Mouse (Mus musculus) forebrain, embryonic 12.5 days (tissue): ENCODE measurements at regions not wholly inside any gene's neighbourhood (a gene's known extent, or its start where the extent isn't known, plus 50 kb on each side); places are given as distances from the start of the nearest gene placed in this dataset.

Experiments used
- ATAC-seq: fragments of 200-750 bp; cut with Nextera tagmentation; 2 replicates; pipeline ENCODE4 v1.8.0; 2017; ENCODE audit warnings: moderate TSS enrichment; ENCODE audit not compliant: low FRiP score
- H3K27ac ChIP-seq: fragments of 300-500 bp; sonication (generic); 2 replicates; pipeline ENCODE4 v1.5.1; 2016; ENCODE audit warnings: mild to moderate bottlenecking
- H3K27me3 ChIP-seq: fragments of 300-500 bp; sonication (generic); 2 replicates; pipeline ENCODE4 v1.6.1; 2016; ENCODE audit warnings: mild to moderate bottlenecking
- H3K36me3 ChIP-seq: fragments of 300-500 bp; sonication (generic); replicated peaks from 2 replicates; pipeline ENCODE4 v1.6.1; 2016; ENCODE audit warnings: mild to moderate bottlenecking
- H3K4me1 ChIP-seq: fragments of 300-500 bp; sonication (generic); 2 replicates; pipeline ENCODE4 v1.6.1; 2016
- H3K4me2 ChIP-seq: fragments of 300-500 bp; sonication (generic); 2 replicates; pipeline ENCODE4 v1.6.1; 2016; ENCODE audit warnings: mild to moderate bottlenecking, moderate library complexity
- H3K4me3 ChIP-seq: fragments of 300-500 bp; sonication (generic); replicated peaks from 2 replicates; pipeline ENCODE4 v1.5.1; 2016; ENCODE audit warnings: mild to moderate bottlenecking
- H3K9ac ChIP-seq: fragments of 300-500 bp; sonication (generic); 2 replicates; pipeline ENCODE4 v1.6.1; 2016; ENCODE audit warnings: mild to moderate bottlenecking
- H3K9me3 ChIP-seq: fragments of 300-500 bp; sonication (generic); 2 replicates; pipeline ENCODE4 v1.6.1; 2016
- WGBS: fragments of 180-500 bp; shearing (Covaris S2); methylation state at CpG from one replicate; pipeline ENCODE4 v1.1.7; 2016; 5-methylcytosine and 5-hydroxymethylcytosine counted together

DNA sequence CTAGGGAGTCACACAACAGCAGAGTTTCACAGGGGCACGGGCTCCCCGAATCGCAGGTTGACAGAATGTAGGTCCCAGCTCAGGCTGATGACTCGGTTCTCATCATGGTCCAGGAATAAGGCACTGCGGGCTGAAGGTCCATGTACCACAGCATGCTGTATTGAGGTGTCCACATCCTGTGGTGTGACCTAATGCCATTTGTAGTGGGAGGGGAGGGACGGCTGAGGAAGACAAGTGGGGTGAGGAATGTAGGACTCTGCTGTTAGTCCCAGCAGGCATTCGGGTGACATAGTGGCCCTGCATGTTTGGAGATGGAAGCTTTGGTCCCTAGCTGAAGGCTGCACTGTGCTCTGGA lies 84.5 kb upstream of the Zc3h12a start:
- Histone ChIP-seq H3K27ac (no peak overlapping the region), H3K4me1 (no peaks in the 10 kb centered on the region), H3K36me3 (no peaks in the 10 kb centered on the region), H3K27me3 (peaks cover 14% of the 10 kb centered on the region; the same call in 1 of the 2 replicates), H3K9ac (no peak overlapping the region), H3K4me2 (no peak overlapping the region), H3K9me3 (peaks cover 11% of the 10 kb centered on the region), H3K4me3 (no peak overlapping the region)
- ATAC-seq, result no peak
- WGBS, result 59% methylated on average over 7 of the region's 7 CpGs

- WGBS, result 69% methylated on average over 4 of the region's 4 CpGs
- Histone ChIP-seq H3K4me3 (no peak overlapping the region), H3K9ac (no peak overlapping the region), H3K36me3 (no peaks in the 10 kb centered on the region), H3K27ac (no peak overlapping the region), H3K9me3 (peaks cover 11% of the 10 kb centered on the region), H3K4me1 (no peaks in the 10 kb centered on the region), H3K27me3 (peaks cover 14% of the 10 kb centered on the region; the same call in 1 of the 2 replicates), H3K4me2 (no peak overlapping the region)
- no peak for ATAC-seq
Measured at GRCm38 (mm10) chr4:125211459-125212175, 84.0 kb upstream of the Zc3h12a start.

DNA sequence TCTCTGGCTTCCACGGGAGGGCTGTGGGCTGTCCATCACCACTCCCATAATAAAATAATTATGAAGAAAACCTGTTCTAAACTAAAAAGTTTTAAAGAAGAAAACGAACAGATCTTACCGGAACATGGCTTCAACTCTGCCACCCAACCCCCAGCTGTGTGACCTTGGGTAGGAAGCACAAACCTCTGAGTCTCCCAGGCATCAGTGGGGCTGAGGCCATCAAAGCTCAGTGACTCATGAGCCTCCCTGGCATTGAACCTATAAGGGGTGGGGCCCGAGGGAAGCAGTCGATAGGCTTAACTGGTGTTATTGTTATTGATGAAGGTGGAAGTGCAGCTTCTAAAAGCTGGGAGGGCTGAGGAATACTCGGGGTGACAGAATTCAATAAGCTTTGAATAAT lies 83.1 kb upstream of the Zc3h12a start:
- H3K27ac ChIP-seq, result no peak overlapping the region
- H3K4me3 ChIP-seq, result no peak overlapping the region
- H3K27me3 ChIP-seq, result peaks cover 14% of the 10 kb centered on the region; the same call in 1 of the 2 replicates
- H3K4me2 ChIP-seq, result no peak overlapping the region
- no peaks in the 10 kb centered on the region for H3K36me3 ChIP-seq
- H3K4me1 ChIP-seq, result no peaks in the 10 kb centered on the region
- WGBS, result 79% methylated on average over 6 of the region's 6 CpGs
- H3K9ac ChIP-seq, result no peak overlapping the region
- no peak for ATAC-seq
- H3K9me3 ChIP-seq, result peaks cover 4% of the 10 kb centered on the region; the same call in 1 of the 2 replicates

GRCm38 (mm10) chr4:125208136-125208915 lies 80.7 kb upstream of the Zc3h12a start:
- Histone ChIP-seq H3K9me3 (no peaks in the 10 kb centered on the region), H3K4me1 (no peaks in the 10 kb centered on the region), H3K36me3 (no peaks in the 10 kb centered on the region), H3K4me3 (no peak overlapping the region), H3K27ac (no peak overlapping the region), H3K4me2 (no peak overlapping the region), H3K27me3 (peaks cover 20% of the 10 kb centered on the region), H3K9ac (no peak overlapping the region)
- WGBS, result 82% methylated on average over 17 of the region's 17 CpGs
- no peak for ATAC-seq

- Histone ChIP-seq H3K4me2 (no peak overlapping the region), H3K9me3 (no peaks in the 10 kb centered on the region), H3K4me3 (no peak overlapping the region), H3K36me3 (no peaks in the 10 kb centered on the region), H3K9ac (no peak overlapping the region), H3K27me3 (peaks cover 42% of the 10 kb centered on the region), H3K27ac (no peak overlapping the region), H3K4me1 (peaks cover 12% of the 10 kb centered on the region; the same call in 1 of the 2 replicates)
- ATAC-seq, result no peak
- WGBS, result 84% methylated on average over 8 of the region's 8 CpGs
Measured at GRCm38 (mm10) chr4:125203521-125203920, 75.9 kb upstream of the Zc3h12a start.

GRCm38 (mm10) chr4:125201638-125202325 lies 74.1 kb upstream of the Zc3h12a start:
- WGBS, result 84% methylated on average over 12 of the region's 12 CpGs
- H3K4me2 ChIP-seq, result no peak overlapping the region
- H3K9me3 ChIP-seq, result no peaks in the 10 kb centered on the region
- ATAC-seq, result no peak
- H3K36me3 ChIP-seq, result no peaks in the 10 kb centered on the region
- no peak overlapping the region for H3K27ac ChIP-seq
- H3K9ac ChIP-seq, result no peak overlapping the region
- H3K4me3 ChIP-seq, result no peak overlapping the region
- H3K27me3 ChIP-seq, result peaks cover 57% of the 10 kb centered on the region
- peaks cover 19% of the 10 kb centered on the region; the same call in 1 of the 2 replicates for H3K4me1 ChIP-seq

- Histone ChIP-seq H3K4me3 (no peak overlapping the region), H3K27me3 (peaks cover 67% of the 10 kb centered on the region)
Measured at GRCm38 (mm10) chr4:125200762-125201161, 73.1 kb upstream of the Zc3h12a start.

GRCm38 (mm10) chr4:125199281-125199680 lies 71.6 kb upstream of the Zc3h12a start:
- Histone ChIP-seq H3K9me3 (no peaks in the 10 kb centered on the region), H3K4me3 (no peak overlapping the region), H3K4me1 (peaks cover 42% of the 10 kb centered on the region), H3K27me3 (peaks cover 78% of the 10 kb centered on the region), H3K4me2 (no peak overlapping the region), H3K36me3 (no peaks in the 10 kb centered on the region), H3K27ac (no peak overlapping the region), H3K9ac (no peak overlapping the region)
- 19% methylated on average over 5 of the region's 5 CpGs for WGBS
- no peak for ATAC-seq

More at GRCm38 (mm10) chr4:125200762-125201161, 73.1 kb upstream of the Zc3h12a start:
- H3K4me2 ChIP-seq, result no peak overlapping the region
- no peaks in the 10 kb centered on the region for H3K9me3 ChIP-seq
- H3K27ac ChIP-seq, result no peak overlapping the region
- 59% methylated on average over 5 of the region's 5 CpGs for WGBS
- no peak for ATAC-seq
- H3K36me3 ChIP-seq, result no peaks in the 10 kb centered on the region
- peaks cover 27% of the 10 kb centered on the region for H3K4me1 ChIP-seq
- H3K9ac ChIP-seq, result no peak overlapping the region

DNA sequence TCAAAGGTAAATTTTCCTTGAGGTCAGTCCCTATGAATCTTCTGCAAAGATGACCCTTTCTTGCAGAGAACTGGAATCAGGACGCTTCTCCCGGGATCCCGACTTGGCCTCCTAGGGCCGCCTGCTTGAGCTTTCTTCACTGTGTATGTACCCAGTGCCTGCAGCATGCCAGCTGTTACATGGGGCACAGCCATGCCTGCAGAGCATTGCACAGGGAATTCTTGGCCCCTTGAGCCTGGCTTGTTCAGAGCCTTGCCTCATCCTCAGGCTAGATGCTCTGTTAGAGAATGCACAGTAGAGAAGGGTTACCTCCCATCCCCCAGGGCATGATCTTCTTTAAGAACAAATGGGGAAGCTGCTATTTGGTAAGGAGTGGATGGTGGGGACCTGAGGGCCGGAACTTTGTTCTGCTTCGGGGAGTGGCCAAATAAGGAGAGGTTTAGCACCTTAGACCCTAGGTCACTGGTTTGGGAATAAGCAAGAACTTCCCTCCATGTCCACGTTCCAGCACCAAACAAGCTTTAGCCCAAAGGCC lies 68.3 kb upstream of the Zc3h12a start:
- 79% methylated on average over 7 of the region's 7 CpGs for WGBS
- no peaks in the 10 kb centered on the region for H3K9me3 ChIP-seq
- no peak for ATAC-seq
- no peaks in the 10 kb centered on the region for H3K36me3 ChIP-seq
- peak overlapping the region; percentile 74 for H3K27ac ChIP-seq
- H3K4me1 ChIP-seq, result peaks cover 49% of the 10 kb centered on the region
- no peak overlapping the region for H3K9ac ChIP-seq
- no peak overlapping the region for H3K4me2 ChIP-seq
- H3K27me3 ChIP-seq, result peaks cover 76% of the 10 kb centered on the region
- H3K4me3 ChIP-seq, result no peak overlapping the region

- H3K27me3 ChIP-seq, result peaks cover 67% of the 10 kb centered on the region
- 9% methylated on average over 12 of the region's 12 CpGs for WGBS
- H3K4me3 ChIP-seq, result no peak overlapping the region
- H3K9me3 ChIP-seq, result no peaks in the 10 kb centered on the region
- H3K4me1 ChIP-seq, result peaks cover 45% of the 10 kb centered on the region
- peak overlapping the region; percentile 39 for H3K4me2 ChIP-seq
- H3K9ac ChIP-seq, result no peak overlapping the region
- peak overlapping the region; percentile 74 for H3K27ac ChIP-seq
- H3K36me3 ChIP-seq, result no peaks in the 10 kb centered on the region
- peak; percentile 72 for ATAC-seq
Measured at GRCm38 (mm10) chr4:125194722-125195380, 67.2 kb upstream of the Zc3h12a start.

DNA sequence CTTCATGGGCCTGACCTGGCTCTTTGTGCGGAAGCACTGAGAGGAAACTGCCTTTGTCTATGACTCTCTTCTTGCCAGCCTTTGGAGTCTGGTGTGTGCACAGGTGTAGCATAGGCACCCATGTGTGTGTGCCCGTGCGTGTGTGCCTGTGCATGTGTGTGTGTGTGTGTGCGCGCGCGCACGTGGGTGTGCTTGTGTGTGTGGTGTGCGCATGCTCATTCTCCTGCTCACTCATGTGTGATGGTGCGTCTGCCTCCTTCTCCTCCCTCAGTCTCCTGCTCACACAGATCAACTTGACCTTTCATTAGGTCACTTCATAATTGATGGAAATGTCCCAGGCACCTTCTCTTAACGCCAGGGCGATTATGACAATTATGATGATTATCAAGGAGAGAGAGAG lies 66.7 kb upstream of the Zc3h12a start:
- no peak overlapping the region for H3K9ac ChIP-seq
- peaks cover 43% of the 10 kb centered on the region for H3K4me1 ChIP-seq
- WGBS, result 48% methylated on average over 12 of the region's 12 CpGs
- no peaks in the 10 kb centered on the region for H3K9me3 ChIP-seq
- no peaks in the 10 kb centered on the region for H3K36me3 ChIP-seq
- peak overlapping the region; percentile 74 for H3K27ac ChIP-seq
- H3K4me2 ChIP-seq, result peak overlapping the region; percentile 39
- ATAC-seq, result peak; percentile 54
- H3K4me3 ChIP-seq, result no peak overlapping the region
- peaks cover 67% of the 10 kb centered on the region for H3K27me3 ChIP-seq

DNA sequence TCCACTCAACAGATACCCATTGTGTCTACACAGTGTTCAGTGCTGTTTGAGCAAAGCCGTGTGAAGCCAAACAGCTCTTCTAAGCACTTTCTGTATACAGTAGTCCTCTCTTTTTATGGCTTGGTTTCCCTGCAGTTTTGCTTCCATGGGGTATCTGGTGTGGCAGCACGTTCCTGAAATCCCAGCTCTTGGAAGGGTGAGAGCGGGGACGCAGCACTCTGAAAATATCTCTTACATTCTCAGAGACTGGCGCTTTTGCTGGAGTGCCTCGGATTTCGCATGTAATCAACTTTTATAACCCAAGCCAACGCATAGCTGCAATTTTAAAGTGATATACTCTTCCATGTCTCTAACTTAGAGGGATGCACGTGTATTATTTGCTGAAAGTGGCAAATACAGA lies 64.0 kb upstream of the Zc3h12a start:
- peaks cover 32% of the 10 kb centered on the region for H3K4me1 ChIP-seq
- H3K4me2 ChIP-seq, result no peak overlapping the region
- no peaks in the 10 kb centered on the region for H3K36me3 ChIP-seq
- H3K9ac ChIP-seq, result no peak overlapping the region
- H3K9me3 ChIP-seq, result no peaks in the 10 kb centered on the region
- no peak for ATAC-seq
- 83% methylated on average over 9 of the region's 9 CpGs for WGBS
- no peak overlapping the region; the same call in 1 of the 2 replicates for H3K27ac ChIP-seq
- H3K4me3 ChIP-seq, result no peak overlapping the region
- H3K27me3 ChIP-seq, result peaks cover 54% of the 10 kb centered on the region
